Mouse (Mus musculus) lung, embryonic 16.5 days (tissue): ENCODE data around the gene Katnal1. TPM values are rescaled to one million over a fixed set of nuclear protein-coding genes. Genes with fewer than 3 reads are reported as not detected.

Experiments used
- ATAC-seq: fragments of 200-750 bp; cut with Nextera tagmentation; 2 replicates; pipeline ENCODE4 v1.8.0; 2017; ENCODE audit warnings: low read depth, mild to moderate bottlenecking, moderate library complexity
- H3K27ac ChIP-seq: fragments of 300-500 bp; sonication (generic); 2 replicates; pipeline ENCODE4 v1.5.1; 2014; ENCODE audit warnings: mild to moderate bottlenecking, control low read depth, low read length
- H3K27me3 ChIP-seq: fragments of 300-500 bp; sonication (generic); 2 replicates; pipeline ENCODE4 v1.6.1; 2014; ENCODE audit warnings: low read depth, low read length, mixed read lengths; ENCODE audit not compliant: control insufficient read depth, insufficient read depth
- H3K36me3 ChIP-seq: fragments of 300-500 bp; sonication (generic); 2 replicates; pipeline ENCODE4 v1.6.1; 2014; ENCODE audit warnings: low read length; ENCODE audit not compliant: control insufficient read depth, insufficient read depth
- H3K4me1 ChIP-seq: fragments of 300-500 bp; sonication (generic); replicated peaks from 2 replicates; pipeline ENCODE4 v1.6.1; 2014; ENCODE audit warnings: low read length, mixed read lengths; ENCODE audit not compliant: control insufficient read depth, insufficient read depth
- H3K4me2 ChIP-seq: fragments of 300-500 bp; sonication (generic); 2 replicates; pipeline ENCODE4 v1.6.1; 2014; ENCODE audit warnings: low read depth, low read length, control low read depth
- H3K4me3 ChIP-seq: fragments of 300-500 bp; sonication (generic); 2 replicates; pipeline ENCODE4 v1.5.1; 2014; ENCODE audit warnings: mild to moderate bottlenecking, low read length, control low read depth
- H3K9ac ChIP-seq: fragments of 300-500 bp; sonication (generic); 2 replicates; pipeline ENCODE4 v1.6.1; 2014; ENCODE audit warnings: low read length, control low read depth
- H3K9me3 ChIP-seq: fragments of 300-500 bp; sonication (generic); 2 replicates; pipeline ENCODE4 v1.6.1; 2016; ENCODE audit warnings: low read length; ENCODE audit not compliant: control insufficient read depth
- WGBS: fragments of 180-500 bp; shearing (Covaris S2); extraction: QIAGEN DNeasy Blood & Tissue Kit; methylation state at CpG from one replicate; pipeline ENCODE4 v1.1.7; 2014; 5-methylcytosine and 5-hydroxymethylcytosine counted together
- polyA plus RNA-seq: library from polyadenylated mRNA; unstranded; fragments of >200 nt; fragmentation: Nextera tagmentation; extraction: Ambion mirVana; gene quantifications from 2 replicates; pipeline ENCODE4 v1.2.1, GENCODE M21; 2015

Katnal1 gene
- polyA plus RNA-seq, 1 experiment from 2014 or later: 11.7 TPM

DNA sequence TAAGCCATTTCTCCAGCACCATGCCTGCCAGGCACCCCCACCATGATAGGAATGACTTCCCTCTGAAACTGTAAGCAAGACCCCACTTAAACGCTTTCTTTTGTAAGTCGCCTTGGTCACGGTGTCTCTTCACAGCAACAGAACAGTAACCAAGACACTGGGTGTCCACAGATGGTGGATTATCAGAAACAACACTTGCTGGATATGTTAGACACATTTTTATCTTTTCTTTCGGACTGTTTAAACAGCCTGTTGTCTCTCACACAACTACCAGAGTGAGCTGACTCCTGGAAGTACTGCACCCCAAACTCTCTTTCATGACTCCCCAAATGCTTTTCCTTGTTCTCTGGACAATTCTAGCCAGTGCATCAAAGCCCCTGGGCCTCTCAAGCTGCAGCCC, 38.9 kb downstream of the Katnal1 start:
- no peak overlapping the region for H3K4me3 ChIP-seq
- no peak overlapping the region for H3K4me2 ChIP-seq
- H3K9me3 ChIP-seq: 0 out of 2 replicates have a peak, but pooled peaks cover 2% of the 10 kb centered on the region
- no peak overlapping the region for H3K27ac ChIP-seq
- WGBS: 93% methylated on average over 4 of the region's 4 CpGs
- no peak overlapping the region for H3K9ac ChIP-seq
- H3K36me3 ChIP-seq: peaks cover 29% of the 10 kb centered on the region
- peaks cover 4% of the 10 kb centered on the region for H3K4me1 ChIP-seq
- no peak for ATAC-seq
- H3K27me3 ChIP-seq: no peaks in the 10 kb centered on the region

DNA sequence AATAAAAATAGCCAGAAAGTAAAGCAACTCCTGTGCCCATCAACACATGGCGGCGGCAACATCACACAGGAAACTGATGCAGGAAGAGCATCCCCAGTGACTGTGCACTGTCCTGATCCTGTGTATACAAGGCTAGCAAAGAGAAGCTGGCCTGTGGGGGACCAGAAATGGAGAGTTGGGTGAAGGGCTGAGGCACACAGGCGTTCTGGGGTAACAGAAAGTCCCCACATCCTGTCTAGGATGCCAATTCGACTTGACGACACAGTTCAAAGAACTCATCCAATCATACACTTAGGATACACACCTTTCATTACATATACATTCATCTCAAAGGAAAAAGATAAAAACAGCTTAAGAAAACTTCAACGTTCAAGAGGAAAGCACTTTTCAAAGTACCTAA, 41.1 kb downstream of the Katnal1 start:
- WGBS: 82% methylated on average over 6 of the region's 6 CpGs
- H3K4me3 ChIP-seq: no peak overlapping the region

DNA sequence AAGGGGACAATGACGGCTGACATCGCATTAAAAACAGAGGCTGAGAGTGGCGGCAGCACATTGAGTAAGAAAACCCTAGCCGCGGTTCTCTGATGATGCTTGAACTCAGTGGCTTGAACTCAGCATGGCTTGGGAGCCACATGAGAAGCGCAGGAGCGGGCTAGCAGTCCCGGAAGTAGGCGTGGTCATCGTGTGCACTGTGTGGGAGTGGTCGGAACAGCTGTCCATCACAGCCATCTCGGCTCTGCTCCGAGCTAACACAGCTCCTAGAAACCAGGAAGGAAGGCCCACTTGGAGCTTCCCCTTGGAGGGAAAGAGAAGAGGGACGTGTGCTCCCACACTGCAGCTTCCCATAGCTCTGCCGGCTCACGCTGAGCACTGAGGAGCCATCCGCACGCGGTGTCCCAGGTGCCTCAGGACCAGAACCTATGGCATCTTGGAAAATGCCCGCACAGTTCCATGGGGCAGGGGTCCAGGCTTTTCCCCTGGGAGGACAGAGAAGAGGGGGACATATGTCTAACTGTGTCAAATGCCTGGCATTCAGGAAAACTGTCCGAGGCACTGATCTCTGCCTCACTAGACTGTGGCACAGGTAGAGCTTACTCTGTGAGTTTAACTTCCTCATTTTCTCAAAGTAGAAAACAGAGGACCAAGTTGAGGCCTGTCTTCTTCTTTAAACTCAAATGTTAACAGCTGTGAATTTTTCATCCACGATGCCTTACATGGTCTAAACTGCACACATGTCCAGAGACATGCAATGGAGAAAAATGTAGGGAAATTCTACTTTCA, 43.1 kb downstream of the Katnal1 start:
- peak; percentile 95 for ATAC-seq
- Histone ChIP-seq H3K36me3 (peaks cover 16% of the 10 kb centered on the region), H3K9me3 (0 out of 2 replicates have a peak, but pooled peaks cover 2% of the 10 kb centered on the region), H3K4me3 (peak overlapping the region; percentile 9), H3K9ac (peak overlapping the region; percentile 42; the same call in 1 of the 2 replicates), H3K4me1 (peaks cover 4% of the 10 kb centered on the region), H3K4me2 (peak overlapping the region; percentile 39), H3K27ac (no peak overlapping the region), H3K27me3 (no peaks in the 10 kb centered on the region)
- WGBS: 30% methylated on average over 22 of the region's 22 CpGs

More for the DNA sequence above, 41.1 kb downstream of the Katnal1 start:
- Histone ChIP-seq H3K27ac (no peak overlapping the region), H3K36me3 (peaks cover 24% of the 10 kb centered on the region), H3K9ac (no peak overlapping the region), H3K9me3 (0 out of 2 replicates have a peak, but pooled peaks cover 2% of the 10 kb centered on the region), H3K27me3 (no peaks in the 10 kb centered on the region), H3K4me1 (peaks cover 4% of the 10 kb centered on the region), H3K4me2 (no peak overlapping the region)
- no peak for ATAC-seq

DNA sequence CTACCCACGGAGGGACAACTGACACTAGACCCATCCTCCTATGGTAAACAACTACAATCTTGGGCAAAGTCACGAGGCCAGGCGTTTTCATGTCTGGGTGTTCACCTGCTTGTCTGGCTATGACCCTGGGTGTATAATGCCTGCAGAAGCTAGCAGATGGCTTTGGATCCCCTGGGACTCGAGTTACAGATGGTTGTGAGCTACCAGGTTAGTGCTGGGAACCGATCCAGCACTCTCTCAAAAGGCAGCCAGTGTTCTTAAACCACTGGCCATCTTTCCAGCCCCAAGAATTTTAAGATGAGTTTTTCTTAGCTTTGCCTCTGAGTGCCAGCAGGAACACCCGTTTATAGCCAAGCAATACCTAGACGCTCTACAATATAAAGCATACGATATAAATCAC, 45.4 kb downstream of the Katnal1 start:
- H3K4me2 ChIP-seq: no peak overlapping the region
- H3K4me1 ChIP-seq: peaks cover 4% of the 10 kb centered on the region
- no peak overlapping the region for H3K9ac ChIP-seq
- H3K4me3 ChIP-seq: no peak overlapping the region
- no peak for ATAC-seq
- peaks cover 2% of the 10 kb centered on the region; the same call in 1 of the 2 replicates for H3K9me3 ChIP-seq
- peaks cover 9% of the 10 kb centered on the region for H3K36me3 ChIP-seq
- H3K27me3 ChIP-seq: no peaks in the 10 kb centered on the region
- 86% methylated on average over 8 of the region's 8 CpGs for WGBS
- H3K27ac ChIP-seq: no peak overlapping the region

DNA sequence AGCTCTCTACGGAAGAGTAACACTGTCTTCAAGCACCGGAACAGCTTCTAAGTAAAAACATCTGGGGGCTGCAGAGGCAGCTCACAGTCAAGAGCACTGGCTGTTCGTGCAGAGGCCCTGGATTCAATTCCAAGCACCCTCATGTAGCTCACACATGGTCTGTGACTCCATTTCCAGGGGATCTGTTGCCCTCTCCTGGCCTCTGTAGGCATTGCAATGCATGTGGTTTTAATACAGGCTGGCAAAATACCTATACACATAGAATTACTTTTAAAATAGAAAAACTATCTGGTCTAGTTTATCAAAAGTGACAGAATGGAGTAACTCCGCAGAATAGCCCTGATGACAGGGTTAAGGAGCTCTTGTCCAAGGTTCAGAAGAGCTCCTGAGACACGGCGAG, 49.9 kb downstream of the Katnal1 start:
- Histone ChIP-seq H3K9ac (no peak overlapping the region), H3K4me3 (no peak overlapping the region), H3K9me3 (peaks cover 2% of the 10 kb centered on the region; the same call in 1 of the 2 replicates), H3K27me3 (no peaks in the 10 kb centered on the region), H3K4me2 (no peak overlapping the region), H3K36me3 (peaks cover 15% of the 10 kb centered on the region), H3K4me1 (no peaks in the 10 kb centered on the region), H3K27ac (no peak overlapping the region)
- ATAC-seq: no peak
- 89% methylated on average over 6 of the region's 6 CpGs for WGBS

DNA sequence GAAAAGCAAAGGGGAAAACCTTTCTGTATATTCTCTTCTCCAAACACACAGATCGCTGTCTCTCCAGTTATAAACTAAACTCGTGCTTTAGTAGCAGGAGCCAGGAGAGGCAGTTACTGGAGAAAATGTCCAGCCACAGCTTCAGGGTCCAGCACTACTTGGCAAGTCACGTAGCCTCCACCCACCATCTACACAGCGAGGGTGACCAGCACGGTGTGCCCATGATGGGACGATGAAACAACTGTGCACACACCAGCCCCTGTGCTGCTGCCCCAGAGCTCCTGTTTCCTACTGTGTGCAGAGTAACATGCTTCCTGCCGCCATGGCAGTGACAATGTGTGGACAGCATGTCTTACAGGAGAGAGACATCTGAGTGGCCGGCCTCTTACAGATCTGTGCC, 56.0 kb downstream of the Katnal1 start:
- H3K4me2 ChIP-seq: no peak overlapping the region
- peak; percentile 69 for ATAC-seq
- no peaks in the 10 kb centered on the region for H3K27me3 ChIP-seq
- WGBS: 54% methylated on average over 8 of the region's 8 CpGs
- H3K27ac ChIP-seq: peak overlapping the region; percentile 2
- H3K36me3 ChIP-seq: peaks cover 11% of the 10 kb centered on the region
- no peaks in the 10 kb centered on the region for H3K4me1 ChIP-seq
- peaks cover 3% of the 10 kb centered on the region; the same call in 1 of the 2 replicates for H3K9me3 ChIP-seq
- no peak overlapping the region for H3K4me3 ChIP-seq
- no peak overlapping the region for H3K9ac ChIP-seq

DNA sequence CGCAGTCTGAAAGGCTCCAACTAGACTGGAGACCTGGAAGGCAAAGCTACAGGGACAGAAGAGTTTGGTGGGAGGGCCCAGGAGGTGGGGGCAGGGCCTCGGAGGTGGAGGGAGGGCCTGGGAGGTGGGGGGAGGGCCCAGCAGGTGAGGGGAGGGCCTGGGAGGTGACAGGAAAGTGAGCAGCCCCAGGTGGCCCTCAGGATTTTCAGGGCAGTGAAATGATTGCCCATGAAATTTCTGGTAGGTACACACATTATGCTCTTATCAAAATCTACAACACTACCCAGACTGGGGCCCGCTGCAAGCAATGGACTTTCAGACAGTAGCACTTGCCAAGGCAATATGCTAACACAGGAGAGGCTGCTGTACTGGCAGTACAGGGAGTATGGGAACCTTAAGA, 59.5 kb downstream of the Katnal1 start:
- H3K27me3 ChIP-seq: no peaks in the 10 kb centered on the region
- no peak overlapping the region for H3K4me3 ChIP-seq
- peaks cover 3% of the 10 kb centered on the region; the same call in 1 of the 2 replicates for H3K9me3 ChIP-seq
- H3K4me1 ChIP-seq: peaks cover 14% of the 10 kb centered on the region
- 0 out of 2 replicates have a peak, but pooled peaks cover 2% of the 10 kb centered on the region for H3K36me3 ChIP-seq
- ATAC-seq: no peak
- H3K27ac ChIP-seq: no peak overlapping the region
- no peak overlapping the region for H3K9ac ChIP-seq
- WGBS: 53% methylated on average over 3 of the region's 3 CpGs
- H3K4me2 ChIP-seq: no peak overlapping the region

DNA sequence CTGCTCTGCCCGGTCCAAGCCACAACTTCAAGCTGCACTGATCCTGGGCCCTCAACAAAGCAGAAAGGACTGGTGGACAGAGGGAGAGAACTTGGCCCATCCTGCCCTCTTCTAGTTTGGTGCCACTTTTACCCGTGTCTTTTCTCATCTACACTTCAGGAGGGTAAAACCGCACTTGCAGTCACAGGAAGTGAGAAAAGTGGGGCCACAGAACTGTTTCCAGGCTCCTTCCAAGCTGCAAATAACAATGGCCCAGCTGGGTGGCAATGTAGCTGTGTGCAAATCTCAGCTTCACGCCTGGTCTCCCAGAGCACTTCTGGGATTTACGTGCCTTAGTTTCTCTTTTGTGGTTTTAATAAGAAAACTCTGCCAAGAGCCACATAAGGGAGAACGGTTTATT, 61.4 kb downstream of the Katnal1 start:
- H3K27me3 ChIP-seq: no peaks in the 10 kb centered on the region
- H3K9ac ChIP-seq: no peak overlapping the region
- peaks cover 3% of the 10 kb centered on the region; the same call in 1 of the 2 replicates for H3K9me3 ChIP-seq
- WGBS: 66% methylated on average over 6 of the region's 6 CpGs
- H3K4me2 ChIP-seq: no peak overlapping the region
- no peak overlapping the region for H3K27ac ChIP-seq
- no peak for ATAC-seq
- peaks cover 14% of the 10 kb centered on the region for H3K4me1 ChIP-seq
- H3K36me3 ChIP-seq: no peaks in the 10 kb centered on the region
- no peak overlapping the region for H3K4me3 ChIP-seq

DNA sequence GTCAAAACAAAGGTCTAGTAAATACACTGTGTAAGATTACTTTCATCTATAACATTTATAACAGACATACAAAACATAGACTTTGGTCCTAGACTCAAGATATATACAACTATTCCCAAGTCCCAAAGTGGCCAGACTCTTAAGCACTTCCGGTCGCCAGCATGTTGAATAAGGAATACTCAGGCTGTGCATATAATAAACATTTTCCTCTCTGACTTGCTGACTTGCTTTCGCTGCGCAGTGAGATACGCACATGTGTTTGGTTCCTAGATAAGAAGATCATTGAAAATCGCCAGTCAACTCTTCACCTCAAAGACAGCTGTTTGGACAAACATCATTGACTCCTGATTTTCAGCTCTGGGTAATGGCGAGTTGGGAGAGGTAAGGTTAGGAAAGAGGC, 61.9 kb downstream of the Katnal1 start:
- 29% methylated on average over 7 of the region's 7 CpGs for WGBS

More for the DNA sequence above, 61.9 kb downstream of the Katnal1 start:
- peak; percentile 30; the same call in 1 of the 2 replicates for ATAC-seq
- no peak overlapping the region for H3K27ac ChIP-seq
- no peaks in the 10 kb centered on the region for H3K27me3 ChIP-seq
- no peak overlapping the region for H3K9ac ChIP-seq
- H3K36me3 ChIP-seq: no peaks in the 10 kb centered on the region
- no peak overlapping the region for H3K4me3 ChIP-seq
- no peak overlapping the region for H3K4me2 ChIP-seq
- H3K4me1 ChIP-seq: peaks cover 14% of the 10 kb centered on the region
- H3K9me3 ChIP-seq: peaks cover 3% of the 10 kb centered on the region; the same call in 1 of the 2 replicates
